Mouse (Mus musculus) cerebellum, adult 8-10 months (tissue): Measurements from ENCODE around the gene Usp45.

ENCODE experiments used
- DNase-seq: peaks from one replicate; pipeline ENCODE4 v3.0.0; 2022

Usp45 gene

GRCm38 (mm10) chr4:21801013-21801412 is 34.1 kb downstream of the Usp45 start:
- no peak for DNase-seq

DNA sequence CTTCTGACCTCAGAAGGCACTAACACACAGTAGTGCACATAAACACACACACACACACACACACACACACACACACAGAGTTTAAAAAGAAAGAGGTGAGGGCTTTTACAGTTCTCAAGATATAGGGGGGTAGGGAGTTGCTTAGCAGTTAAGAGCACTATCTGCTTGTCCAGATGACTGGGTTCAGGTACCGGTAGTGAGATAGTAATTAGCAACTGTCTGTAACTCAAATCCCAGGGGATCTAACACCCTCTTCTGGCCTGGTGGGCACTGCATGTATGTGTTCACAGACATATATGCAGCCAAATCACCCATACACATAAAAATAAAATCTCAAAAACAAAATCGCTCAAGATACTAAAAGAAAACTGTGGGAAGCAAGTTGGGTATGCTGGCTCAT is 34.7 kb downstream of the Usp45 start:
- DNase-seq = no peak

- DNase-seq = no peak
Measured at GRCm38 (mm10) chr4:21807204-21807603, 40.2 kb downstream of the Usp45 start.

DNA sequence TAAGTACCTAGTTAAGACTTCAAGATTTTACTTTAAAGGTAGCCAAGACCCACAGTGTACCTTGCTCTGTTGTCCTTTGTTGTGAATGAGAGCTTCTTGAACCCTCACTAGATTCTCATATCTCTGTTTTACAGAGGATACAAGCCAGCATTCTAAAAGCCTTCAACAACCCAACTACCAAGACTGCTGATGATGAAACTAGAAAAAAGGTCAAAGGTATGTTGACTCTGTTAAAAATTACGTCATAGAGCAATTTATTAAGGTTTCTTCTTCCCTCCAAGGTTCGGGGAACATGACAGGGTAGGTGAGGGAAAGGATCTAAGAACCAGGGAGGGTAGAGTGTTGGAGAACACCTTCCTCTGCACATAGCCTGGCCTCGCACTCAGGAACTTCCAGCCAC is 43.7 kb downstream of the Usp45 start:
- DNase-seq = no peak

GRCm38 (mm10) chr4:21812635-21813034 is 45.7 kb downstream of the Usp45 start:
- DNase-seq = no peak

DNA sequence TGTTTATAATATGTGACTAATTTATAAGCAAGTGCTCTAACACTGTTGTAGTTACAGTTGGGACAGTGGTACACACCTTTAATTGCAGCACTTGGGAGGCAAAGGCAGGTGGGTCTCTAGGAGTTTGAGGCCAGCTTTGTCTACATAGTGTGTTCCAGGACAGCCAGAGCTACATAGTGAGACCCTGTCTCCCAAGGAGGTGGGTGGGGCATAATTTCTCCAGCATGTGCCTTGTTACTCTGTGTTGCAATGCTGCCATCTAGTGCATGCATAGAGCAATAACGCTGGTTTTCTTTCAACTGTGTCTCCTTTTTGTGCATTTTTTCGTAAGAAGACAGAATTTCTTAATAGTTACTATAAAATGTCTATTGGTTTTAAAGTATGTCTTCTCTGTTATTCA is 47.1 kb downstream of the Usp45 start:
- DNase-seq = peak; percentile 27

GRCm38 (mm10) chr4:21826616-21827015 is 59.7 kb downstream of the Usp45 start:
- DNase-seq = no peak

DNA sequence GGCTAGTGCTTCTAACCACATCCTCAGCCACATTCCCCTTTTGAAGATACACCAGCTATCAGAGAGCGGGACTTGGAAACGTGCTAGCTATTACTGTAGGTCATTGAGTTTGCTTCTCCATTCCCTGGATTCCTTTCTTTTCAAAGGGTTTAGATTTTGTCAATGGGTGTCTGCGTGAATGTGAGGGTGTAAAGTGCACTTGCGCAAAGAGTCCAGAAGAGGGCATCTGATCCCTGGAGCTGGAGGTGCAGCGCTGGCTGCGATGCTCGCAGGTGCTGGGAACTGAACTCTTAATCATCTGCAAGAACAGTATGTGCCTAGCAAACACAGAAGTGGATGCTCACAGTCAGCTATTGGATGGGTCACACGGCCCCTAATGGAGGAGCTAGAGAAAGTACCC is 65.9 kb downstream of the Usp45 start:
- DNase-seq = no peak

DNA sequence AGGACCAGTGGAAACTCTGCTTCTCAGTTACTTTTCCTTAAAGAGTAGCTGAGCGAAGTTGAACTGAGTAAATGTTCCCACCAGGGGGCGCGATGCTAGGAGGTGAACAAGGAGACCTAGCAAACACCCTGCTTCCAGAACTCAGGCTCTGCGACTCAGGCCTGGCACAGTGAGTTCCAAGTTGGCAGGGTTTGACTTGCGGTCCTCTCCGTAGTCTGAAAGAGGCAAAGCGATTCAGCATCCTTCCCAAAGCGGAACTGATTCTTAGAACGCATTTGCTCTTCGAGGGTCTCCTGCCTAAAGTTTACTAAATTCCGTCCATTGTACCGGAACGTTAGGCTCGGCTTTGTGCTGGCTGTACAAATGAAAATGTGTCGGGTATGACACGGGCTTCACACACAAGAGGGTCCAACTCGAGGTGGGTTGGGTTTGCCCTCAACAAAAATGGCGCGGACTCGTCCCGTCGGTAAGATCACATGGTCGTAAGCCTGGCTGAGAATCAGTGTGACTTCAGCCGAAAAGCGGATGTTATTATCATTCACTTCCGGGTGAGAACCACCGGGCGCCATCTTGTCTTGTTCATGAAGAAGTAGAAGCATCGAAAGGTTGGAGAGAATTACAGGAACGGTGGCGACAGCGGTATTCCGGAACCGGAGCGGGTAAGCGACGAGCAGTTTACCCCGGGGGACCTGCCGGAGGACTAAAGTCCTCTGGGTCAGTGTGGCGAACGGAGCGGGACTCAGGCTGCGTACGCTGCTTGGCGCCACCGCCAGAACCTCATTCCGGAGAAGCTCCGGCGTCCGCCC is 80.7 kb downstream of the Usp45 start, which contains the start of gene Pnisr:
Pnisr (plus strand) TSS at position 103 of the 806 bp plus-strand sequence.
- peak; percentile 93 for DNase-seq

DNA sequence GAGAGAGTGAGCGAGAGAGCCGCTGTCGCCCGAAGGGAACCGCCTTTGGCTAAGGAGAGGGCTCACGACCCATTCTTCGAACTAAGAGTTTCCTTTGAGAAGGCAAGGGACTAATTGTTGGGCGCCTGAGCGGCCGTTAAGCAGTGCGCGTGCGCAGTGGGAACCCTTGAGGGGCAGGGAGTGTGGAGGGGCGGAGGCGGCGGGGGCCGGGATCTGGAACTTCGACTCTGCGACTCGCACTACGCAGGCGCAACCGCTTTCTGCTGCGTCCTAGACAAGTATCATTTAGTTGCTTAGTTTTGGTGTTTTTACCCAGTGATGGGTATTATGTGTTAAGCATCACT is 81.3 kb downstream of the Usp45 start:
- peak; percentile 87 for DNase-seq

- no peak for DNase-seq
Measured at GRCm38 (mm10) chr4:21857481-21857880, 90.5 kb downstream of the Usp45 start.

GRCm38 (mm10) chr4:21865226-21865625 is 98.3 kb downstream of the Usp45 start:
- DNase-seq = no peak

DNA sequence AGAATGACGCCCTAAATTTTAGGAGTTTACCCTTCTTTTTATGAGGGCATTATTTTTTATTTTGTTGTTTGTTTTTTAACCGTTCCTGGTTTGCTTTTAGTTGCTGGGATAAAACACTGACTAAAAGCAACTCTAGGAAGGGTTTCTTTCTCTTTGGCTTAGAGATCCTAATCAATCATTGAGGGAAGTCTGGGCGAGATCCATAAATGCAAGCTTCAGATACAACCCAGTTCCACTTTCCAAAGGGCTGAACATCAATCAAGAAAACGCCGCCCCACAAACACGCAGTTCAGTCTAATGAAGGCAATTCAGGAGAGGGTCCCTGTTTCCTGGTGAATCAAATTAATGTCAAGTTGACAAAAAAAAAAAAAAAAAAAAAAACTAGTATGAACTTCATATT is 111.8 kb downstream of the Usp45 start:
- no peak for DNase-seq

DNA sequence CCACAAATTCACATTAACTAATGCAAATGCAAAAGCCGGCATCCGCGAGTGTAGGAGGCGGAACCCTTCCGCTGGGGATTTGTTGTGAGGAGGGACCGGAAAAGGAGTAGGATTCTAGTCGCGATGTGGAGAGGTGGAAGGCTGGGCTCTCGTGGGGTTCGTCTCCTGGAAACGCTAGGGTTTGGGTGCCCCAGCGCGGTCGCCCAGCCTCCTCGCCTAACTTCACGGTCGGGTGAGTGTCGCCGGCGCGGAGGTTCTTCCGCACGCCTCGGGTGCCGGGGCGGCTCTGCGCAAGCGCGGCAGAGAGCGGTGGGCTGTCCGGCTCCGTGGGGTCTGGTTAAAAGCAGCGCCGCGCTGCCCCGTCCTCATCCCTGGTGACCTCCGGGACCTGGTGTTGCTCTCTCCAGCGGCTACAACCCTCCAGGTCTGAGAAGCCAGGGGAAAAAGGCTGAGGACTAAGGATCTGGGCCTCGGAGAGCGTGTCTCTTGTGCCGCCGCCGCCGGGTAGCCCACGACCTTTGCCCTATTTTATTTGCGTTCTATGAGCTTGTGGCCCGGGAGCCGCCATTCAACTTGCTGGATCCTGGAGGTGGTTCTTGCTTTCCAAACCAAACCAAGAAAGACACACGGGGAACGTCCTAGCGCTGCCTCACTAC is 112.7 kb downstream of the Usp45 start, which contains the start of gene Coq3:
Coq3 (plus strand) TSS at position 109 of the 656 bp plus-strand sequence.
- peak; percentile 78 for DNase-seq

DNA sequence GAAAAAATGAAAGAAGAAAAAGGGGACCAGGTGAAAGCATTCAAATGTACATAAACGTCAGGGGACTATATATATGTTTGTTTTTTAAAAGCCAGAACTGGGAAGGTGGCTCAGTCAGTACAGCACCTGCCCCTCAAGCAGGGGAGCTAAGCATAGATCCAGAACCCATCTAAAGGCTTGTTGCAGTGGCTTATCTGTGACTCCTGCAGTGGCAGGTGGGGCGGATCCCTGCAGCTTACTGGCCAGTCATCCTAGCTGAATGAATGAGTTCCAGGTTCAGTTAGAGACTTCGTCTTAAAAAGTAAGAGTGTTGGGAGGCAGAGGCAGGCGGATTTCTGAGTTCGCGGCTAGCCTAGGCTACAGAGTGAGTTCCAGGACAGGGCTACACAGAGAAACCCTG is 115.8 kb downstream of the Usp45 start:
- DNase-seq = no peak

DNA sequence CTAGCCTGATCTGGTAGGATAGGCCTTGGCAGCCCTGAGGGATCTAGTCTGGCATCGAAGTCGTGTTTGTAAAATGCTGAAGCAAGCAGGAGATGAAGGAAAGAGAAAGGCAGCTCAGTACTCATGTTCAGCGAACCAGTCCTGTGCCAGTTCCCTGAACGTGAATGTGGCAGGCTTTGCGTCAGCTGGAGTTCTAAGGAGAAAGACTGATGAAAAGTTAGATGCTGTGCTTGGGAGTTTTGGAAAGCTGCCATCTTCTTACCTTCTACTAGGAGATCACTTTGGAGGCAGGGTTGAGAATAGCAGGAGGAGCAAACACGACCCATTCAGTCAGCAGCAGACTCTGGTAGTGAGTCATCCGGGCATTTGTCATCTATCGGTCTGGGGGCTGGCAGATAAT is 118.9 kb downstream of the Usp45 start:
- no peak for DNase-seq
